Mouse (Mus musculus) limb, embryonic 14.5 days (tissue): Measurements from ENCODE around the gene AW822073. TPM values are rescaled to one million over a fixed set of nuclear protein-coding genes. Genes with fewer than 3 reads are reported as not detected.
A peak's percentile ranks its signal among the peaks of the same experiment; 100 is the strongest.
"Not testable (repeated sequence)": the region's sequence is repeated elsewhere in the genome, so short reads cannot be mapped to it uniquely, and the experiment has no call there.

ENCODE experiments used
- ATAC-seq: fragments of 200-750 bp; cut with Nextera tagmentation; 2 replicates; pipeline ENCODE4 v1.8.0; 2017; ENCODE audit warnings: low read depth, moderate number of reproducible peaks, moderate TSS enrichment; ENCODE audit not compliant: low FRiP score
- DNase-seq: peaks from one replicate; pipeline ENCODE4 v3.0.0-alpha.2; 2015; ENCODE audit warnings: low spot score
- H3K27ac ChIP-seq: fragments of 300-500 bp; sonication (generic); replicated peaks from 2 replicates; pipeline ENCODE4 v1.5.1; 2014; ENCODE audit warnings: low read depth, mild to moderate bottlenecking, low read length, moderate library complexity, mixed read lengths
- H3K27me3 ChIP-seq: fragments of 300-500 bp; sonication (generic); 2 replicates; pipeline ENCODE4 v1.6.1; 2014; ENCODE audit warnings: low read length, mixed read lengths; ENCODE audit not compliant: control insufficient read depth, insufficient read depth
- H3K36me3 ChIP-seq: fragments of 300-500 bp; sonication (generic); 2 replicates; pipeline ENCODE4 v1.6.1; 2014; ENCODE audit warnings: mild to moderate bottlenecking, low read length, moderate library complexity, mixed read lengths; ENCODE audit not compliant: control insufficient read depth, insufficient read depth
- H3K4me1 ChIP-seq: fragments of 300-500 bp; sonication (generic); 2 replicates; pipeline ENCODE4 v1.6.1; 2014; ENCODE audit warnings: antibody characterized with exemption, low read length, mixed read lengths; ENCODE audit not compliant: control insufficient read depth, insufficient read depth
- H3K4me2 ChIP-seq: fragments of 300-500 bp; sonication (generic); replicated peaks from 2 replicates; pipeline ENCODE4 v1.6.1; 2014; ENCODE audit warnings: low read depth, mild to moderate bottlenecking, low read length, moderate library complexity; ENCODE audit not compliant: severe bottlenecking
- H3K4me3 ChIP-seq: fragments of 300-500 bp; sonication (generic); replicated peaks from 2 replicates; pipeline ENCODE4 v1.5.1; 2014; ENCODE audit warnings: low read length
- H3K9ac ChIP-seq: fragments of 300-500 bp; sonication (generic); 2 replicates; pipeline ENCODE4 v1.6.1; 2014; ENCODE audit warnings: mild to moderate bottlenecking, low read depth, low read length, moderate library complexity; ENCODE audit not compliant: severe bottlenecking
- H3K9me3 ChIP-seq: fragments of 300-500 bp; sonication (generic); 2 replicates; pipeline ENCODE4 v1.6.1; 2016; ENCODE audit warnings: low read length; ENCODE audit not compliant: control insufficient read depth
- POLR2A ChIP-seq: fragments of 200-500 bp; IDR thresholded peaks from 2 replicates; pipeline ENCODE4 v1.8.0; 2012; ENCODE audit warnings: inconsistent platforms, mild to moderate bottlenecking, moderate library complexity, borderline replicate concordance; ENCODE audit not compliant: insufficient read depth, insufficient read length; ENCODE audit errors: extremely low read depth
- WGBS: fragments of 180-500 bp; shearing (Covaris S2); extraction: QIAGEN DNeasy Blood & Tissue Kit; methylation state at CpG from one replicate; pipeline ENCODE4 v1.1.7; 2014; 5-methylcytosine and 5-hydroxymethylcytosine counted together
- polyA plus RNA-seq, 2 experiments: library from polyadenylated mRNA; depleted of rRNA in 1 of 2; stranded (reverse) in 1 of 2; unstranded in 1 of 2; fragments of >200 nt; fragmentation: Nextera tagmentation in 1 of 2; extraction: Ambion mirVana in 1 of 2; gene quantifications; 2 replicates each; pipeline versions ENCODE4 v1.2.1 to v1.2.3; 2012 to 2014

AW822073 gene
- polyA plus RNA-seq (2012; rRNA removed) = not detected in 2 replicates
- polyA plus RNA-seq (2014; fragmentation: Nextera tagmentation; extraction: Ambion mirVana) = not detected in 2 replicates

DNA sequence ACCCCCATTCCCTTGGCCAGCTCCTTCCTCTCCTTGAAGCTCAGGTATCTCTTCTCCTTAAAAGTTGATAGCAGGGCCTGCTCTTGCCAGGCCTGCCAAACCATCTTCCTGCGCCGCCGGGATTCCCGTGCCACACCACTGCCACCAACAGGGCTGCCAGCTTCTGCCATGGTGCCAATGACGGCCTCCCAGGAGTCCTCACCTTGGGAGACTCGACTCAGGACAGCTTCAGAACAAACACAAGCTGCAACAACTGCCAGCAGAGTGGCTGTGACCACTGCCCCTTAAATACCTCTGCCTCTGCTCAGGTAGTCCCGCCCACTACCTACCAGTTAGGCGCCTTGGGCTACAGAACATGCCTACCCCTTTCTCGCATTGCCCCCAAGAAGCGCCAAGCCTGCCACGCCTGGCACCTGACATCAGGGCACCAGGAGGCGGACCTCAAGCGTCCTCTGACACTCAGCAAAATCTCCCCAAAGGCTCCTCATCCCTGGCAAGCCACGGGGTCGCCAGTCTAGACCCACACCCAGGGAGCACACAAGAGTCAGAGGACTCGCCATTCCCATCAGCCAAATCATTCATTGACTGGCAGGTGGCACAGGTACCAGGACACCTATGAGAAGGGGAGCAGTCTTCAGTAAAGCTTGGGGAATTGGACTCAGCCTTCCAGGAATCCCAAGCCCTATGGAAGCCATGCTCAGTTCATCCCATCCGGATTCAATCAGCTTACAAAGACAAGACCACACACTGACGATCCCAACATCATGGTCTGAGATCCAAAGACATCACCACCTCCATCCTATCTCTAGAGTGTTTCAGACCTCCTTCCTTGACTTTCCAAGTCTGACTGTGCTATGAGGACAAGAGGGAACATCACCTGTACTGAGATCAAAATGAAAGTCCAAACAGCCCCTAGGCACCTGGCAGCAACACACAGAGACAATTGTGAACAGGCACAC, at the start of gene AW822073:
Gene AW822073 (minus strand): TSS at position 104 of the 959 bp plus-strand sequence.
- H3K9me3 ChIP-seq, ATAC-seq, H3K27me3 ChIP-seq, DNase-seq, H3K27ac ChIP-seq, H3K36me3 ChIP-seq, H3K4me2 ChIP-seq, H3K9ac ChIP-seq, H3K4me1 ChIP-seq, H3K4me3 ChIP-seq: not testable (repeated sequence)
- 85% methylated on average over 16 of the region's 18 CpGs for WGBS

DNA sequence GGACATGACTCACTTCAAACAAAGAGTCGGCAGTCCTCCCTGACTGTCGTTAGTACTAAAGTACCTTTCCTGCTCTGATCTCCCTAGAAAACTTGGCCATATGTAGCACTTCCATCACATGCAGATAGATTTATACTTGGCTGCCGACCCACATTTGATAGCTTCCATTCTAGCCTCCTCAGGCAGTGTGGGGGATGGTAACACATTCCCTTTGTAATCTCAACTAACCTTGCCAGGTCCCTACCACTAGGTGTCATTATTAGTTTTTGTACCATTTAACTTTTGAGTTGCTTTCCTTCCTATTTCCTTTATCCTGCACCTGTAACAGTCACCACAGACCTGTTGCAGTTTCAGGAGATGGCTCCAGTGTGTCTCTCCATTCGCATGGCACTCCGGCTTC, 33.7 kb upstream of the AW822073 start:
- H3K27ac ChIP-seq = no peak overlapping the region
- no peak for ATAC-seq
- no peaks in the 10 kb centered on the region for H3K9me3 ChIP-seq
- H3K36me3 ChIP-seq = peaks cover 51% of the 10 kb centered on the region
- 54% methylated on average over 5 of the region's 5 CpGs for WGBS
- H3K27me3 ChIP-seq = no peaks in the 10 kb centered on the region
- H3K4me3 ChIP-seq = no peak overlapping the region
- no peak for DNase-seq
- H3K4me2 ChIP-seq = no peak overlapping the region
- TF ChIP-seq POLR2A = no peak
- peaks cover 12% of the 10 kb centered on the region; the same call in 1 of the 2 replicates for H3K4me1 ChIP-seq
- H3K9ac ChIP-seq = no peak overlapping the region

GRCm38 (mm10) chr10:58255954-58256353, 31.2 kb upstream of the AW822073 start:
- Histone ChIP-seq H3K4me2 (peak overlapping the region; percentile 54), H3K9ac (peak overlapping the region; percentile 75), H3K9me3 (no peaks in the 10 kb centered on the region), H3K27me3 (no peaks in the 10 kb centered on the region), H3K27ac (peak overlapping the region; percentile 63; the same call in 1 of the 2 replicates), H3K4me3 (peak overlapping the region; percentile 79), H3K36me3 (peaks cover 31% of the 10 kb centered on the region), H3K4me1 (peaks cover 12% of the 10 kb centered on the region; the same call in 1 of the 2 replicates)
- DNase-seq (no peak), ATAC-seq (no peak)
- WGBS = 2% methylated on average over 4 of the region's 4 CpGs
- TF ChIP-seq POLR2A = no peak

GRCm38 (mm10) chr10:58255213-58255892, 30.6 kb upstream of the AW822073 start, which contains the start of gene Gcc2:
Gene Gcc2, plus strand, starts transcription at chr10:58255497.
- H3K4me3 ChIP-seq = peak within 1 kb of the TSS; percentile 79
- DNase-seq (peak; percentile 90), ATAC-seq (peak; percentile 96)
- H3K36me3 ChIP-seq = peaks cover 27% of the 10 kb centered on the region
- 0% methylated on average over 27 of the region's 58 CpGs for WGBS
- peak within 1 kb of the TSS; percentile 75 for H3K9ac ChIP-seq
- peak within 1 kb of the TSS; percentile 54 for H3K4me2 ChIP-seq
- peak; percentile 43; the same call in 1 of the 2 replicates for TF ChIP-seq POLR2A
- no peaks in the 10 kb centered on the region for H3K27me3 ChIP-seq
- H3K9me3 ChIP-seq = no peaks in the 10 kb centered on the region
- H3K4me1 ChIP-seq = peaks cover 12% of the 10 kb centered on the region; the same call in 1 of the 2 replicates
- peak within 1 kb of the TSS; percentile 63; the same call in 1 of the 2 replicates for H3K27ac ChIP-seq

DNA sequence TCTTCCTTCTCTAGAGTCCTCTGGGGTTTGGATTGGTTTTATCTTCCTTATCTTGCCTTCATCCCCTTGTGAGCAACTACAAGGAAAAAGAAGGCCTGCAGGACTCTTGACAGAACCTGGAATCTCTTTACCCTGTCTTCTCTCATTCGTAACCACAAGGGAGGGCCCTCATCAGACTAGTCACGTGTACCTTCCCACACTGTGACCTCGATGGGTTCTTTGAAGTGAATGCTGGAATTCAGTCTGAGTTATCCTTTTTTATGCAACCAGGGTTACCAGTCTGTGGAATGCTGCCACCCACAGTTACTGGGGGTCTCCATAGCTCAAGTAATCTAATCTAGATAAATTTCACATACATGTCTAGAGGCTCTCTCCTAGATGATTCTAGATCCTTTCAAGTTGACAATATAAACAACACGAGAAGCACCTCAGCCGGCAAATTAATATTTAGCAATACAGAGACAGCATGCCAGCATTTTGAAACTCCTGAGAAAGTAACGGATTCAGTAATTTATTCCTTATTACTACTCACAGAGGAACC, 30.0 kb upstream of the AW822073 start:
- 43% methylated on average over 6 of the region's 6 CpGs for WGBS
- no peaks in the 10 kb centered on the region for H3K27me3 ChIP-seq
- peak overlapping the region; percentile 79 for H3K4me3 ChIP-seq
- peak overlapping the region; percentile 54 for H3K4me2 ChIP-seq
- no peak for DNase-seq
- no peak for ATAC-seq
- no peaks in the 10 kb centered on the region for H3K9me3 ChIP-seq
- no peak overlapping the region for H3K27ac ChIP-seq
- H3K4me1 ChIP-seq = peaks cover 12% of the 10 kb centered on the region; the same call in 1 of the 2 replicates
- no peak for TF ChIP-seq POLR2A
- H3K36me3 ChIP-seq = peaks cover 21% of the 10 kb centered on the region
- peak overlapping the region; percentile 75 for H3K9ac ChIP-seq
